Mouse (Mus musculus) neural tube, embryonic 12.5 days (tissue): ENCODE results near the gene Clpsl2. TPM values are rescaled to one million over a fixed set of nuclear protein-coding genes. Genes with fewer than 3 reads are reported as not detected.

Experiments
- ATAC-seq: fragments of 200-750 bp; cut with Nextera tagmentation; 2 replicates; pipeline ENCODE4 v1.8.0; 2017; ENCODE audit warnings: low read depth, mild to moderate bottlenecking, moderate TSS enrichment, moderate library complexity; ENCODE audit not compliant: low FRiP score
- H3K27ac ChIP-seq: fragments of 300-500 bp; sonication (generic); 2 replicates; pipeline ENCODE4 v1.5.1; 2016
- H3K27me3 ChIP-seq: fragments of 300-500 bp; sonication (generic); replicated peaks from 2 replicates; pipeline ENCODE4 v1.6.1; 2016; ENCODE audit warnings: mild to moderate bottlenecking
- H3K36me3 ChIP-seq: fragments of 300-500 bp; sonication (generic); 2 replicates; pipeline ENCODE4 v1.6.1; 2016; ENCODE audit warnings: mild to moderate bottlenecking
- H3K4me1 ChIP-seq: fragments of 300-500 bp; sonication (generic); 2 replicates; pipeline ENCODE4 v1.6.1; 2016
- H3K4me2 ChIP-seq: fragments of 300-500 bp; sonication (generic); replicated peaks from 2 replicates; pipeline ENCODE4 v1.6.1; 2016; ENCODE audit warnings: mild to moderate bottlenecking
- H3K4me3 ChIP-seq: fragments of 300-500 bp; sonication (generic); 2 replicates; pipeline ENCODE4 v1.5.1; 2016
- H3K9ac ChIP-seq: fragments of 300-500 bp; sonication (generic); 2 replicates; pipeline ENCODE4 v1.6.1; 2016; ENCODE audit warnings: mild to moderate bottlenecking
- H3K9me3 ChIP-seq: fragments of 300-500 bp; sonication (generic); 2 replicates; pipeline ENCODE4 v1.6.1; 2016; ENCODE audit warnings: mild to moderate bottlenecking
- WGBS: fragments of 180-500 bp; shearing (Covaris S2); methylation state at CpG from one replicate; pipeline ENCODE4 v1.1.7; 2016; 5-methylcytosine and 5-hydroxymethylcytosine counted together
- polyA plus RNA-seq: library from polyadenylated mRNA; unstranded; fragments of >200 nt; fragmentation: Nextera tagmentation; extraction: Ambion mirVana; gene quantifications from 2 replicates; pipeline ENCODE4 v1.2.1, GENCODE M21; 2016

Gene Clpsl2
- polyA plus RNA-seq, 1 experiment from 2014 or later, result not detected

GRCm38 (mm10) chr17:28513844-28514243, 35.4 kb upstream of the Clpsl2 start:
- peaks cover 13% of the 10 kb centered on the region for H3K27me3 ChIP-seq

GRCm38 (mm10) chr17:28514555-28514954, 34.7 kb upstream of the Clpsl2 start:
- peaks cover 44% of the 10 kb centered on the region for H3K4me1 ChIP-seq
- H3K9ac ChIP-seq, result no peak overlapping the region
- peaks cover 17% of the 10 kb centered on the region for H3K27me3 ChIP-seq
- H3K36me3 ChIP-seq, result no peaks in the 10 kb centered on the region
- ATAC-seq, result no peak
- H3K9me3 ChIP-seq, result no peaks in the 10 kb centered on the region
- no peak overlapping the region for H3K27ac ChIP-seq
- H3K4me3 ChIP-seq, result no peak overlapping the region
- H3K4me2 ChIP-seq, result no peak overlapping the region
- 68% methylated on average over 5 of the region's 5 CpGs for WGBS

More at GRCm38 (mm10) chr17:28513844-28514243, 35.4 kb upstream of the Clpsl2 start:
- no peak for ATAC-seq
- H3K4me2 ChIP-seq, result no peak overlapping the region
- no peak overlapping the region for H3K4me3 ChIP-seq
- no peak overlapping the region for H3K9ac ChIP-seq
- 74% methylated on average over 7 of the region's 7 CpGs for WGBS
- H3K9me3 ChIP-seq, result no peaks in the 10 kb centered on the region
- H3K4me1 ChIP-seq, result peaks cover 43% of the 10 kb centered on the region
- no peaks in the 10 kb centered on the region for H3K36me3 ChIP-seq
- H3K27ac ChIP-seq, result no peak overlapping the region

- 69% methylated on average over 10 of the region's 10 CpGs for WGBS
- no peaks in the 10 kb centered on the region for H3K36me3 ChIP-seq
- H3K9me3 ChIP-seq, result no peaks in the 10 kb centered on the region
- no peak overlapping the region for H3K9ac ChIP-seq
- no peak for ATAC-seq
- no peak overlapping the region for H3K4me2 ChIP-seq
- peaks cover 20% of the 10 kb centered on the region for H3K27me3 ChIP-seq
- no peak overlapping the region for H3K4me3 ChIP-seq
- peaks cover 39% of the 10 kb centered on the region for H3K4me1 ChIP-seq
- no peak overlapping the region for H3K27ac ChIP-seq
These were observed 33.5 kb upstream of the Clpsl2 start for GRCm38 (mm10) chr17:28515431-28516341.

GRCm38 (mm10) chr17:28516881-28517280, 32.3 kb upstream of the Clpsl2 start:
- Histone ChIP-seq H3K4me3 (no peak overlapping the region), H3K4me2 (peak overlapping the region; percentile 86), H3K27me3 (peaks cover 29% of the 10 kb centered on the region)

GRCm38 (mm10) chr17:28517441-28517955, 31.7 kb upstream of the Clpsl2 start, which contains the start of gene Fkbp5:
Fkbp5 (minus strand) TSS chr17:28517527.
- ATAC-seq, result peak; percentile 38
- Histone ChIP-seq H3K4me3 (peak within 1 kb of the TSS; percentile 43), H3K9ac (peak within 1 kb of the TSS; percentile 59), H3K4me2 (peak within 1 kb of the TSS; percentile 86), H3K9me3 (no peaks in the 10 kb centered on the region), H3K36me3 (no peaks in the 10 kb centered on the region), H3K27me3 (peaks cover 31% of the 10 kb centered on the region), H3K4me1 (peaks cover 35% of the 10 kb centered on the region), H3K27ac (no peak within 1 kb of the TSS)
- 3% methylated on average over 16 of the region's 16 CpGs for WGBS

More at GRCm38 (mm10) chr17:28516881-28517280, 32.3 kb upstream of the Clpsl2 start:
- 0 out of 2 replicates have a peak overlapping the region, but pooled peaks have one; percentile 59 for H3K9ac ChIP-seq
- peaks cover 30% of the 10 kb centered on the region for H3K4me1 ChIP-seq
- ATAC-seq, result no peak
- no peaks in the 10 kb centered on the region for H3K9me3 ChIP-seq
- no peak overlapping the region for H3K27ac ChIP-seq
- H3K36me3 ChIP-seq, result no peaks in the 10 kb centered on the region
- WGBS, result 72% methylated on average over 4 of the region's 4 CpGs

- H3K27ac ChIP-seq, result no peak overlapping the region
- H3K27me3 ChIP-seq, result peaks cover 31% of the 10 kb centered on the region
- H3K9me3 ChIP-seq, result no peaks in the 10 kb centered on the region
- H3K4me2 ChIP-seq, result peak overlapping the region; percentile 86
- no peaks in the 10 kb centered on the region for H3K36me3 ChIP-seq
- H3K4me1 ChIP-seq, result peaks cover 31% of the 10 kb centered on the region
- H3K4me3 ChIP-seq, result peak overlapping the region; percentile 43
- ATAC-seq, result peak; percentile 80
- WGBS, result 1% methylated on average over 45 of the region's 46 CpGs
- H3K9ac ChIP-seq, result peak overlapping the region; percentile 59
These were observed 31.1 kb upstream of the Clpsl2 start for GRCm38 (mm10) chr17:28517956-28518614.

GRCm38 (mm10) chr17:28518615-28519071, 30.6 kb upstream of the Clpsl2 start:
- 26% methylated on average over 8 of the region's 8 CpGs for WGBS
- no peak for ATAC-seq
- Histone ChIP-seq H3K27ac (no peak overlapping the region), H3K9ac (peak overlapping the region; percentile 59; the same call in 1 of the 2 replicates), H3K4me1 (peaks cover 31% of the 10 kb centered on the region), H3K27me3 (peaks cover 33% of the 10 kb centered on the region), H3K36me3 (no peaks in the 10 kb centered on the region), H3K4me2 (peak overlapping the region; percentile 86), H3K9me3 (no peaks in the 10 kb centered on the region), H3K4me3 (peak overlapping the region; percentile 43; the same call in 1 of the 2 replicates)

GRCm38 (mm10) chr17:28519827-28520226, 29.4 kb upstream of the Clpsl2 start:
- Histone ChIP-seq H3K27ac (no peak overlapping the region), H3K4me1 (peaks cover 31% of the 10 kb centered on the region), H3K4me3 (no peak overlapping the region), H3K9me3 (no peaks in the 10 kb centered on the region), H3K9ac (no peak overlapping the region), H3K36me3 (no peaks in the 10 kb centered on the region), H3K27me3 (peaks cover 44% of the 10 kb centered on the region), H3K4me2 (no peak overlapping the region)
- no peak for ATAC-seq
- 93% methylated on average over 3 of the region's 3 CpGs for WGBS

GRCm38 (mm10) chr17:28520561-28520960, 28.6 kb upstream of the Clpsl2 start:
- 74% methylated on average over 4 of the region's 4 CpGs for WGBS
- Histone ChIP-seq H3K4me2 (no peak overlapping the region), H3K4me3 (no peak overlapping the region), H3K4me1 (peaks cover 29% of the 10 kb centered on the region), H3K27me3 (peaks cover 44% of the 10 kb centered on the region), H3K9me3 (no peaks in the 10 kb centered on the region), H3K27ac (no peak overlapping the region), H3K9ac (no peak overlapping the region), H3K36me3 (no peaks in the 10 kb centered on the region)
- no peak for ATAC-seq

GRCm38 (mm10) chr17:28521071-28521726, 28.0 kb upstream of the Clpsl2 start:
- Histone ChIP-seq H3K27me3 (peaks cover 39% of the 10 kb centered on the region), H3K27ac (no peak overlapping the region), H3K9me3 (no peaks in the 10 kb centered on the region), H3K36me3 (no peaks in the 10 kb centered on the region), H3K4me2 (no peak overlapping the region), H3K4me3 (no peak overlapping the region), H3K4me1 (peaks cover 25% of the 10 kb centered on the region), H3K9ac (no peak overlapping the region)
- no peak for ATAC-seq
- 58% methylated on average over 5 of the region's 5 CpGs for WGBS

- peak overlapping the region; percentile 96 for H3K4me2 ChIP-seq
- H3K27ac ChIP-seq, result no peak overlapping the region
- 30% methylated on average over 6 of the region's 6 CpGs for WGBS
- H3K9ac ChIP-seq, result no peak overlapping the region
- H3K9me3 ChIP-seq, result no peaks in the 10 kb centered on the region
- peaks cover 25% of the 10 kb centered on the region for H3K4me1 ChIP-seq
- no peak for ATAC-seq
- no peak overlapping the region for H3K4me3 ChIP-seq
- no peaks in the 10 kb centered on the region for H3K36me3 ChIP-seq
- H3K27me3 ChIP-seq, result peaks cover 37% of the 10 kb centered on the region
These were observed 27.3 kb upstream of the Clpsl2 start for GRCm38 (mm10) chr17:28521920-28522319.
